Mouse (Mus musculus): ENCODE results near the gene Gm32742.
"Not testable (repeated sequence)": the region's sequence is repeated elsewhere in the genome, so short reads cannot be mapped to it uniquely, and the experiment has no call there.

The Gm32742 gene

DNA sequence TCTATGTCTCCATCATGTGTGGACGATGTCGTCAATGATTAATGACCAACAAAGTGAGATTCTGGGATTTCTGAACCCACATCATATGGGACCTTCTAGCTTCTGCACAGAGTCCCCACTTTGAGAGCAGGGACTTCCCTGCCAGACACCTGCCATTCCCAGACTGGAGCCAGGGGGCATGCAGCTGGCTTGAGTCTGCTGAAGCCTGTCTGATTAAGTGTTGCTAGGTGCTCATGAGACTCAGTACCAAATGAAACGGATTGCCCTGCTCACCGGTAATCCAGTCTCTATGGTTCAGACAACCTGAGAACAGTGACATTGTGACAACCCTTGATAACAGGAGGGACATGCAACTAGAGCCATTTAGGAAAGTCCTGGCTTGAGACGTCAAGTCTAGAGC lies 1.3 kb downstream of the Gm32742 start:
- in situ Hi-C loops (cut with MboI; ENCODE audit: low pct_unique_long_range_greater_than_20kb in 1 of 2, low sequenced_read_pairs in 2 of 2, unreplicated experiment in 1 of 2) = no loop called here

DNA sequence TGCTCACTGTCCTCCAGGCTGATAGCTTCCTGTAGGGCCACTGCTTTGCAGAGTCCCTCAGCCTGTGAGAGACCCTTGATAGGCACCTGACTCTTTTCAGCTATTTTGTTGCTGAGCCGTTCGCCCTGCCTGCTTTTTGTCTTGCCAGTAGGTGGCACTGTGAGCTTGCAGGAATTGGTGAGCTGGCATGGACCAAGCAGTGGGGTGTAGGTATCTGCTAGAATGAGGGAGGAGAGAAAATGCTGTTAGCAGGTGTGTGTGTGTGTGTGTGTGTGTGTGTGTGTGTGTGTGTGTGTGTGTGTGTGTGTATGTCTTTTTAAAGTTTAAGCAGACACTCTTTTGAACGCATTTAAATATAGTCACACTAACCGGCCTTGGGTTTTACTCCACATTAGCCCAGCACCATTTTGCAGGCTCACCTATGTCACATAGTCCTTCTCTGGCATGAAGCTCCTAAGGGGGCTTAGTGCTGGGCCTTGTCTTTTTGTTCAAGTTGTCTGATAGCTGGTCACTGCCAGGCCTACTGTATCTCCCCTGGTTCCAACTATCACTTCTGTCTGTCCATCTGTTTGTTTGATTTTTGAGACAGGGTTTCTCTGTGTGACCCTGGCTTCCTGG lies 3.4 kb downstream of the Gm32742 start:
- in situ Hi-C loops (cut with MboI; ENCODE audit: low pct_unique_long_range_greater_than_20kb in 1 of 2, low sequenced_read_pairs in 2 of 2, unreplicated experiment in 1 of 2) = no loop called here

DNA sequence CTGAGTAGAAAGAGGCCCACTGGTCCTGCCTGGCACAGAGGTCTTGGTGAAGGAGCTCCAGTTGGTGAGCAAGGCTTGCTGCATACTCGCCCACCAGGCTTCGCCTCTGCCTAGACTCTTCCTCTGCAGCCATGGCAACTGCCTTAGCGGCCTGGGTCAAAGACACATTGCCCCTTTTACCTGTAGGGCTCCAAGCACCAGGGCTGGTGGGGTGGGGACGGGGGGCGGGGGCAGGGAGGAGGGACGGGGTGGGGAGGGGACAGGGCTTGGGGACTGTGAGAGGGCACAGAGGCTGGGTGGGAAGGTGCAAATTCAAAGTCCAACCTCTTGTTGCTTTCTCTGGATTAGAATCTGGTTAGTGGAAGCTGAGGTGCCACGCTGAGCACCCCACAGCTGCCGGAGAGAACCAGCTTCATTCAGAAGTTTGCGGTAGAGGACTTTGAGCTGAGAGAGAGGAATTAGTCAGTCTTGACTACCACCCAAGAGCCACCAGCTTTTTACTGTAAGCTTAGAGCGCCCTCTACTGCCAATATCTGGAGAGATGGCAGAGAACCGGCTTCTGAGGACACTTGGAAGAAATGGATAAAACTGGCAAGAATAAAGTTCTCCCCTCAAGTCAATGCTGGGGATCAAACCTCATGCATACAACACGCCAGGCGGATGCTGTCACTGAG lies 13.1 kb downstream of the Gm32742 start:
- in situ Hi-C loops (cut with MboI; ENCODE audit: low pct_unique_long_range_greater_than_20kb in 1 of 2, low sequenced_read_pairs in 2 of 2, unreplicated experiment in 1 of 2) = no loop called here

DNA sequence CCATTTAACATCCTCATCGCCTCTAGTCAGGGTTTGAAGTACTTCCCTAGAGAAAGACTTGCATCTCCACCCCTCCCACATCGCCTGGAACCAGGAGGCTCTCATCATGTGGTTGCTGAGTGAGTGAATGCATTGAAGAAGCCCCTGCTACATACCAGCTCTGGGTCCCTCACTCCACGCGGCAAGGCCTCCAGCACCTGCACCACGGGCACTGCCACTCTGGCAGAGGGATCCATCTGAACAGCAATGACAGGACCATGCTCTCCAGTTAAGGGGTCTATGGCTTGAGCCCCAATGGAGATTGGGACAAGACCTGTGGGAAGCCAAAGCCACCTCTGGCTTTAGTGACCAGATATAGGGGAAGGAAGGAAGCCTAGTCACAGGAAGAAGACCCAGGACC lies 18.0 kb downstream of the Gm32742 start:
- in situ Hi-C loops (cut with MboI; ENCODE audit: low pct_unique_long_range_greater_than_20kb in 1 of 2, low sequenced_read_pairs in 2 of 2, unreplicated experiment in 1 of 2) = loop anchor here in 1 of 2 experiments (5.0 kb wide), 1 partner anchor 295 kb away; no protein-coding TSS in a partner anchor

DNA sequence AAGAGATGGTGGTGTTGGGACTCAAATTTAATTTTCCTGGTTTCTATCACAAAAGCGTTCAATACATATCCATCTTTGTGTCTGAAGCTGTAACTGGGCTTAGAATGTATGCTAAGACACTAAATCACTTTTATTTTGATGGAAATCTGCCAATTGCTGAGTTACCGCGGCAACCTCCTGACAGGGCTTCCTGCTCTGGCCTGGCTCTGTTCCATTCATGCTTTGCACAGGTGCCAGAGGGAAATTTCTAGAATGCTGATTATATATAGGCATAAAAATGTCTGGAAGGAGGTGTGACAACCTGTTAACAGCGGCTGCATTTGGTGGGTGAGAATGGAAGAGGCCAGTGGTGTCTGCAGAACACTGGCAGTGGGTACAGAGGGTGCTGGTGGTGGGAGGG lies 18.8 kb downstream of the Gm32742 start:
- in situ Hi-C loops (cut with MboI; ENCODE audit: low pct_unique_long_range_greater_than_20kb in 1 of 2, low sequenced_read_pairs in 2 of 2, unreplicated experiment in 1 of 2) = loop anchor here in 1 of 2 experiments (5.0 kb wide), 1 partner anchor 294 kb away; no protein-coding TSS in a partner anchor

DNA sequence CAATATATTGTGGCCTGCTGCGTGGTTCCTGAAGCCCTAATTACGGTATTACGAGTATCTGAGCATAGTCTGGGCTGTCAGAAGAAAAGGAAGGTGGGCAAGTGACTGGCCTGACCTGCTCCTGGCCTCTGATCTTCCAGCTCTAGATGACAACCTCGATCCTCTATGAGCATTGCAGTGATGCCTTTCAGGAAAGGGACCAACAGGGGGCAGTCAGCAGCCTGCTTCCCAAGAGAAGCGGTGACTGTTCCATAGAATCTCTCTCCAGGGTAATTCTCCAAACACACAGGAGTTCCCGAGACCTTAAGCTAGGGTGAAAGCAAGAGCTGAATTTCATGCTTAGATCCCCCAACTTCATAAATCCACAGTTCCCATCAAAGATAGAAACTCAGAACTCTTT lies 21.1 kb downstream of the Gm32742 start:
- in situ Hi-C loops (cut with MboI; ENCODE audit: low pct_unique_long_range_greater_than_20kb in 1 of 2, low sequenced_read_pairs in 2 of 2, unreplicated experiment in 1 of 2) = no loop called here

DNA sequence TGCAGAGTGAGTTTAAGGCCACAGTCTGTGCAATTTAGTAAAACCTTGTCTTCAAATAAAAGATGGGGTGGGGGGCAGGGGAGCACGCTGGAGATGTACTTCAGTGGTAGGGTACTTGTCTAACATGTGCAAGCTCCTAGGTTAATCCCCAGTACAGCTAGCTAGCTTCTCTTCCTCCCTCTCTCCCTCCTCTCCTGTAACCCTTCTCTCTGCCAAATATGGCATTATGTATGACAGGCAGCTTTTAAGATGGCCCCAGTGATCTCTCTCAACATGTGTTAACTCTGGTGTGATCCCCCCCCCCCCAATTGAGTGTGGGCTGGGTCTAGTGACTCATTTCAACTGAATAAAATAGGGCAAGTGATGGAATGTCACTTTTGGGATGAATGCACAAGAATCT lies 21.9 kb downstream of the Gm32742 start:
- in situ Hi-C loops (cut with MboI; ENCODE audit: low pct_unique_long_range_greater_than_20kb in 1 of 2, low sequenced_read_pairs in 2 of 2, unreplicated experiment in 1 of 2) = no loop called here

DNA sequence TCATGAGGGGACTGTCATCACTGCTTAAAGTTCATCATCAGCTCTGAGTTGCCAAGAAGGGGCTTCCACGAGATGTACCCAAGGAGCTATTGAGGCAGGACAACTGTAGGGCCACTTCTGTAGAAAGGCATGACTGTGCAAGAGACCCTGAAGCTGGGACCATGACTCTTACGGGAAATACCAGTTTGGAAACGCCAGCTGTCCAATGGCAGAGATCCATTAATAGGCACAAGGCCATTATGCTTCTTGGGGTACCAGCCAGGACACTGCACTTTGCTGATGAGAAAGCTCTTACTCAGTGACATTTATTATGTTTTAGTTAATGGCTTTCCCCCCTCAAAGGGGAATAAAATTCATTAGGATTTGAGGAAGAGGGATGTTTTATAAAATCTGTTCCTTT lies 24.6 kb downstream of the Gm32742 start:
- in situ Hi-C loops (cut with MboI; ENCODE audit: low pct_unique_long_range_greater_than_20kb in 1 of 2, low sequenced_read_pairs in 2 of 2, unreplicated experiment in 1 of 2) = no loop called here

DNA sequence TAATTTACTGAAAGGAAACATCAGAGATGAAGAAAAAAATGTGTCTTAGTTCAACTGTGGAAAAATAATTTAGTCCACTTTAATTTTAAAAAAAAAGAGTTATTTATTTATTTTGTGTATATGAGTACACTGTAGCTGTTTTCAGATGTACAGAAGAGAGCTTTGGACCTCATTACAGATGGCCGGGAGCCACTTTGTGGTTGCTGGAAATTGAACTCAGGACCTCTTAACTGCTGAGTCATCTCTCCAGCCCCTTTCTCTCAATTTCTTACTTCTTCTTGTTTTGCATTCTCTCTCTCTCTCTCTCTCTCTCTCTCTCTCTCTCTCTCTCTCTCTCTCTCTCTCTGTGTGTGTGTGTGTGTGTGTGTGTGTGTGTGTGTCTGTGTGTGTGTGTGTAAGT lies 25.9 kb downstream of the Gm32742 start:
- in situ Hi-C loops (cut with MboI; ENCODE audit: low pct_unique_long_range_greater_than_20kb in 1 of 2, low sequenced_read_pairs in 2 of 2, unreplicated experiment in 1 of 2) = not testable (repeated sequence)

DNA sequence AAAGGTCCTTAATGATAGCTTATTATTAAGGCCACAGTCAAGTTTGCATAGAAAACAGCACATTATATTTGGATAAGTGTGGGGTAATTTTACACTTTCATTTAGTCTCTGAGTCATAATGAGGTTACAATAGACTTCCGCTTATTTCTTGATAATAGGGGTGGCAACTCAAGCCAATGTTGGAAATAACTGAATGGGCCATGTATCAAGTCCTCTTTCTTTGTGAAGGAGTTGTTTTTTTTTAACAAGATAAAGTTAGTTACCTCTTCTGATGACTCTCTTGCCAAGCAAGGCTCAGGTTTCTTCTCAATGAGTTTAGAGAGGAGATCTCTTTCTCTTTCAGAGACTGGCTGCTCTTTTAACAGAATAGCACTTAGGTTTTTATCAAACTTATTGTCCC lies 27.0 kb downstream of the Gm32742 start:
- in situ Hi-C loops (cut with MboI; ENCODE audit: low pct_unique_long_range_greater_than_20kb in 1 of 2, low sequenced_read_pairs in 2 of 2, unreplicated experiment in 1 of 2) = no loop called here

DNA sequence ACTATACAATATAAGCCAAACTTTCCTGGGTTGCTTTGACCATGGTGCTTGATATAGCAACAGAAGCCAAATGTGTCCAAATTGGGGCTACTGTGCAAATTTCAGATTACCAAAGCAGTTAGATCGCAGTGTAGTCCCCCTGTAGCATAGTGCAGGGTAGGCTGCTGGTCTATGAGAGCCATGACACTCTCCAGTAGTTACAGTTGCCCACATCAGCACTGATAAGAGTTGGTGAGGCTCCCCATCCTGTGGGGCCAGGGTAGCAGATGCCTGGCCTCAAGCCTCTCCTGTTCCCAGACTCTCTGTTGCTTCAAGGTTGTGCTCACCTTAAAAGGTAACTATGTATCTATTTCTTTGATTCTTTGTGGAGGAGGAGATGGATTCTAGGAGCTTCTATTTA lies 27.5 kb downstream of the Gm32742 start:
- in situ Hi-C loops (cut with MboI; ENCODE audit: low pct_unique_long_range_greater_than_20kb in 1 of 2, low sequenced_read_pairs in 2 of 2, unreplicated experiment in 1 of 2) = no loop called here

DNA sequence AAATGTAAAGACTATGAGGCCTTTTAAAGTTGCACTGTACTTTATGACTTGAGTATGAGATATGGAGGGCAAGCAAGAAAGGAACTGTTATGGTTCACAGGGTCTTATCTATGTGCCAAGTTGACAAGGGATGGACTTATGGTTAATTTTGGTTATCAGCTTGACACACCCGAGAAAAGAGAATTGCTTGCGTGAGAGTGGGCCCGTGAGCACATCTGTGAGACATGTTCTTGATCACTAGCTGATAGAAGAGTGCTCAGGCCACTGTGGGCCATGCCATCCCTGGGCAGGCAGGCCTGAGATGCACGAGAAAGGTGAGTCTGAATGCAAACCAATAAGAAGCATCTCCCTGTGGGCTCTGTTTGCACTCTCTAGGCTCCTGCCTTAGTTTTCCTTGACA lies 27.9 kb downstream of the Gm32742 start:
- in situ Hi-C loops (cut with MboI; ENCODE audit: low pct_unique_long_range_greater_than_20kb in 1 of 2, low sequenced_read_pairs in 2 of 2, unreplicated experiment in 1 of 2) = no loop called here

DNA sequence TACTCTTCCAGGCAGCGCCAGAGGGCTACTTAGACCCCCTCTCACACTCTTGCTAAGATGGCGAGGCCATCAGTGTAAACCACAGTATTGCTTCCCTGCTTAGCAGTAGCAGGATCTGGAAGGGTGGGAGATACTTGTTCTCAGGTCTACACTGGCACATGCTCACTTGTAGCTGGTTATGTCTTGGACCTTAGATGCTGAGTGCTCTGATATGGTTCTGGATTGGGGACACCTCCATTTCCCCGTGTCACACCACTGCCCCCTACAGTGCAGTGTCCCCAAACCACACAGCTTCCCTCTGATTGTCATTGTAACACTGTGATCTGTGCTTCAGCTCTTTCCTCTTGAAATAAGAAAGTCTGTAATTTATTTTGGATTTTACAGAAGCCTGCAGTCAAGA lies 28.3 kb downstream of the Gm32742 start:
- in situ Hi-C loops (cut with MboI; ENCODE audit: low pct_unique_long_range_greater_than_20kb in 1 of 2, low sequenced_read_pairs in 2 of 2, unreplicated experiment in 1 of 2) = no loop called here

DNA sequence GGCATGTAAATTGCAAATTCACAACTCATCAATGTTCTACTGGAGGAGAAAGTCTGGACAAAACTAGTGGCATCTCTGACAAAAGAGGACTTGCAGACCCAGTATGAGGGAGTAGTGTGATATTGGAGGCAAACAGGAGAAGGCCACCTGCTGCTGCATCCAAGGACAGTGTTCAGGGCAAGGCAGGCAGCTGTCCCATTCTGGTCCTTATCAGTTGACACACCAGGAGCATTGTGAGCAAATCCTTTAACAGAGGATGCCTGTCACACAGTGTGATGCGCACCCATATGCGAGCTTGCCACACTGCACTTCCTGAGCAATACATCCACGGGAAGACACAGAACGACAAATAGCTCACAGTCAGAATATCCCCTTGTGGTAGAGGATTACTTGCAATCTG lies 50.5 kb downstream of the Gm32742 start:
- in situ Hi-C loops (cut with MboI; ENCODE audit: low pct_unique_long_range_greater_than_20kb in 1 of 2, low sequenced_read_pairs in 2 of 2, unreplicated experiment in 1 of 2) = no loop called here

DNA sequence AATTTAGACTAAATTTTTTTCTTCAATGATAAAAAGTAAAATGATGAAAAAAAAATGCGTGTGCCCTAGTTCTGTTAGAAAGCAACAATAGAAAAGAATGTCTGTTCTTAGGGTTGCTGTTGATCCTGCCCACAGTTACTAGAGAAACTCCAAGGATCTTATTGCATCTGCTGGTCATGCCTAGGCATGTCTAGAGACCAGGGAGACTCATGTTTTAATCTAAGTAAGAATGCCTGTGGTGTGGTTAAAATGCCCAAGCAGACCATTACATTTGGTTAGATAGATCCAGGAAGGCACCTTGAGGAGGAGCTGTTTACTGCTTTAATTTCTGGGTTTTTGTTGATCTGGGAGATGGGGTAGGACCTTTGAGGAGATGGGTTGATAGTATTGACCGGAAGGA lies 59.6 kb downstream of the Gm32742 start:
- in situ Hi-C loops (cut with MboI; ENCODE audit: low pct_unique_long_range_greater_than_20kb in 1 of 2, low sequenced_read_pairs in 2 of 2, unreplicated experiment in 1 of 2) = no loop called here

DNA sequence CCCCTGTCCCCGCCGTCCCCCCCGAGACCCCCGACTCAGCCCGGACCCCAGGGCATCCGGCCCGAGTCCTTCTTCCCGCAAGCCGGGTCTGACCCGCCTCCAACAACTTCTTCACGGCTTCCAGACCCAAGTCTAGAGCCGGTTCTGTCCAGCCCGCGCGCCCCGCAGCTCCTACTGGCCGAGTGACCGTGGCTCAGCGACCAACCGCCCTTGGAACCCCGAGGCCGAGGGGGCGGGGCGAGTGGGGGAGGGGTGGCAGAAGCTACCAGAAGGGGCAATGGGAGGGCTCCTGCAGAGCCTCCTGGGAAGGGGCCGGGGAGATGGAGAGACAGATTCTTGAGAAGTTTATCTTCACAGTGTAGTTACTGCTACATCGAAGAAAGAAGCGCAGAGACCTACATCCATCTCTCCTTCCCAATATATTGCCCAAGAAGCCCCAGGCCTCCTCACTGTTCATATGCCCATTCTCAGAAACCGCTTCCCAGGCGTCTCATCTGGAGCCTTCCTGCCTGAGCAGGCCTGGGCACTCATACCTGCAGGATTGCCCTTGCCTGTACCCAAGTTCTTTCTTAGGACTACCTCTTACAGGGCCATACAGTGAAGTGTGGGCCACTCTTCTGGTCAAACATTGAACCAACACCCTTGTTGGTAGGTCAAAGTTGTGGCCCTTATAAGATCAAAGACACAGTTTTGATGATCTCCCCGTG lies 61.4 kb downstream of the Gm32742 start:
- in situ Hi-C loops (cut with MboI; ENCODE audit: low pct_unique_long_range_greater_than_20kb in 1 of 2, low sequenced_read_pairs in 2 of 2, unreplicated experiment in 1 of 2) = no loop called here

DNA sequence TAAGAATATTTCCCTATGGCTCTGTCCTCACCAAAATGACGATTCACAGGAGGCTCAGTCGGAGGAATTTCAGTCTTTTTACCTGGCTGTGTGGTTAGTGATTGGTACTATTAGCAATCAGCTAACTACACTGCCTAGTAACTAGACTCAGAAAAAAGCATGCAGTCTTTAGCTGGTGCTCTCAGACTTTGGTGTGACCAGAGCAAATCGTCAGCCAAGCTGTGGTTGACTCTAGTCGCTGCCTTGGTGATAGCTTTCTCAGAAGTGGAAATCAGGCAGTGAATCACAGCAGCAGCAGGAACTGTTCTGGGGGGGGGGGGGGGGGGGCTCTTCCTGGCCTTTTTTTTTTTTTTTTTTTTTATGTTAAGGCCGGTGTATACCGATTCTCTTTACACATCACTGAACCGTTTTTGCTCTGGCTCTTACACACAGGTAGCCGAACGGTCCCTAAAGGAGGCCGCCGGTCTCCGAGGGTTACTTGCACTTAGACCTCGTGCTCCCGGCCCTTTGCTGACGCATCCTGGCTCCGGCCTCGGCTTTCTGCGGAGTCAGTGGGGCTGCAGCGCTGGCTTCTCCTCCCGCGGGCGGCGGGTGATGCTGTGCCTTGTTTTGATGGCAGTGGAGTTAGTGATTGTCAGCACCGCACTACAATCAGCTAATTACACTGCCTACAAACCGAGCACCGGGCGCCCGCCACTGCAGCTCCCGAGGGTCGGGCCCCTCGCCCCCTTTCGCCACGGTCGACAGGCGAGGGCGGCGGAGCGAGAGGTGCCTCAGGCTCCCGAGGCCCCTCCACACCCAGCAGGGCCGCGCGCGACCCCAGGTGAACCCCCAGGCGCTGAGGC lies 62.1 kb downstream of the Gm32742 start:
- in situ Hi-C loops (cut with MboI; ENCODE audit: low pct_unique_long_range_greater_than_20kb in 1 of 2, low sequenced_read_pairs in 2 of 2, unreplicated experiment in 1 of 2) = no loop called here

DNA sequence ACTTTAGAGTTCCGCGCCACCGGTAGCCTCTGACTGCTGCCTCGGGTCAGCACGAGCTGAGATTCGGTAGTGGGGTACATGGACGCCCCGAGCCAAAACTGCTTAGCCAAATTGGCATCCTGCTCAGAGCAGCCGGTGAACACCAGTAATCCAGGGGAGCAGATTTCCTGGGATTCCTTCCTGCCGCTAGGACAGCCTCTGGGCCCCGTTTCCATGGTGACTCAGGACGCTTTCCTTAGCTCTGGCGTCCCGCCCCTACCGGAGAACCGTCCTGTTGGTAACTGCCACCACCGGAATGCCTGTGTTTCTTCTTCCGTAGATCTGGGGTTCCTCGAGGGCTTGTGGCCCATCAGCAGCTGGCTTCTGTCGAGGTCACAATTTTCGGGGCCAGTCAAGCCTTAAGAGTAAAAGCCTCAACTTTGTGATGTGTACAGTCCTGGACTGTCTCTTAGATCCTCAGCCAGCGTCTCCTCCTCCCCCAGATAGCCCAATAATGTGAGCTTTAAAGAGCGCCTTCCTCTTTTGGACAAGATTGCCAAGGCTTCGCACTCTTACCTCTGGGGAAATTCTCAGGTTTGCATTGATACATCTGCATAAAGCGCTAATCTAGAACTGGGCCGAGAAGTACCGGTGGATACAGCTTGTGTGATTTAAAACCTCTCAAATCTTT lies 63.4 kb downstream of the Gm32742 start, which contains the start of gene 4833427G06Rik:
TSS of gene 4833427G06Rik (minus strand) at position 323 of the 670 bp plus-strand sequence.
- in situ Hi-C loops (cut with MboI; ENCODE audit: low pct_unique_long_range_greater_than_20kb in 1 of 2, low sequenced_read_pairs in 2 of 2, unreplicated experiment in 1 of 2) = no loop called here
